Mouse (Mus musculus): ENCODE results near the gene Elfn1. TPM values are rescaled to one million over a fixed set of nuclear protein-coding genes. Genes with fewer than 3 reads are reported as not detected.

Elfn1 gene
- polyA plus RNA-seq, 1 experiment from 2014 or later, result 0.12 TPM

DNA sequence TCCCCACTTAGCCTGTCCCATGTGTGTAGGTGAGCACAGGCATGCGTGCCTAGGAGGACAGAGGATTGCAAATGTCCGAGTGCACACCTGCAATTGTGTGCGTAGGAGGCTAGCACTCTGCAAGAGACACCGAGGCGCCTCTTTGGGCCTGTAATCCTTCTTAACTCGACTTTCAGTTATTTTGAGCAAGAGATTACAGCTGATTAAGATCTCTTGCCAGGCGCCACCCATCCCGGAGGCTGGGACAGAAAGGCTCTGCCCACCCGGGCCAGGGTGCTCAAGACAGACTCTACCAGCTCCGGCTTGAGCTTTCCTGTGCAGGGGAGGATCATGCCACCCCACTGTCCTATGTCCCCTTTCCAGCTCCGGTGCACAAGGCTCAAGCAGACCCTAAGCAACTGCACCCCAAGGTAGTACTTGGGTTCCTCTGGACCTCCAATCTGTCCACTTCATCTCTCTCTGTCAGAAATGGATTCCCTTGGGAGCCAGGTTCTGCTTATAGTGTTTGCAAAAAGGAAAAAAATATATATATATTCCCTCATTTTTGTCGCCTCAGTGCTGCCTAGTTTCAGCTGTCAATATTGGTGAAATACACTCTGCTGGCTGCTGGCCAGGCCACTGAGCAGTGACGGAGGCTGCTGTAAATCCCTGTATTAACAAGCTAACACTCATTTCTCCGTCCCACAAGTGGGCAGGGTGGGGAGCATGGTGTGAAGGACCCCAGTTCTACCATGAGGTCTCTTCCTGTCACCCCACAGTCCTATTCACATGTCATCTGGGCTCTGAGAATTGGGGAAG lies 61.6 kb downstream of the Elfn1 start:
- Histone ChIP-seq H3K27me3 (ENCODE audit: insufficient read depth, low read length) (peaks cover 14% of the 10 kb centered on the region; the same call in 1 of the 2 replicates), H3K9me3 (ENCODE audit: low read depth, low read length) (no peaks in the 10 kb centered on the region), H3K36me3 (ENCODE audit: insufficient read depth) (no peaks in the 10 kb centered on the region), H3K4me1 (ENCODE audit: insufficient read depth) (no peaks in the 10 kb centered on the region), H3K27ac (ENCODE audit: low read depth) (no peak overlapping the region), H3K4me3 (ENCODE audit: low read depth, low read length) (no peak overlapping the region), H3K9ac (no peak overlapping the region), H3K4me2 (no peak overlapping the region)
- DNase-seq (peak; percentile 26), ATAC-seq (ENCODE audit: insufficient read depth) (no peak)
- WGBS, result 69% methylated on average over 14 of the region's 14 CpGs
- TF ChIP-seq CTCF (IDR thresholded peaks at IDR 0.05; ENCODE audit: low read depth), result no peak

DNA sequence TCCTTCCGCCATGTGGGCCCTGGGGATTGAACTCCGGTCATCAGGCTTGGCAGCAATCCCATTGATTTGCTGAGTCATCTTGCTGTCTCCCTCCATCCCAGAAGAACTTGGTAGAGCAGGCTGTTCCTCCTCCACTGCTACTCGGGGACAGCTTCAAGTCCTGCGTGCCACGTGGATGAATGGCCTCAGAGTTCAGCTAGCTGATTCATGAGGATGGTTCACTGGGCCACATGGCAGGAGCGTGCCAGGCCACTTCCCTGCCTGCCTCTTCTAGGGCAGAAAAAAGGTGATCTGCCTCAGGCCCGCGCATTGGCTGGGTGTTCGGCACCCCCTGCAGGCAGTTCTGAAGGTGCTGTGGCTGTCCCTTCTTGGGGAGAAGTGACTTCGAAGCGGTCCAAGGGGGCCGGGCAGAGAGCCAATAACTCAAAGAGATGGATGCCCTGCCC lies 62.5 kb downstream of the Elfn1 start:
- DNase-seq (peak; percentile 73), ATAC-seq (ENCODE audit: insufficient read depth) (peak; percentile 42; the same call in 1 of the 2 replicates)
- peaks cover 14% of the 10 kb centered on the region; the same call in 1 of the 2 replicates for H3K27me3 ChIP-seq (ENCODE audit: insufficient read depth, low read length)

DNA sequence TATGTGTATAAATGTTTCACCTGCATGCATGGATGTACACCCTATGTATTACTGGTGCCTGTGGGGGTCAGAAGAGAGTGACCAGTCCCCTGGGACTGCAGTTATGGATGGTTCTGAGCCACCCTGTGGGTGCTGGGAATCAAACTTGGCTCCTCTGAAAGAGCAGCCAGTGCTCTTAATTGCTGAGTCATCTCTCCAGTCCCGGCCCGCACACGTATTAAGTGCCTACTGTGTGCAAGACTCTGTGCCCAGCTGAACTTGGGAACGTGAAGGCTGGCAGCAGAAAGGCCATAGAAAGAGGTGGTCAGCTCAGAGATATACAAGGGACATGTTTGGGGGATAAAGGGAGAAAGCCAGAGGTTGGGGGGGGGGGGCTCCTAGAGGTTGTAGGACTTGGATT lies 68.8 kb downstream of the Elfn1 start:
- H3K36me3 ChIP-seq (ENCODE audit: insufficient read depth), result no peaks in the 10 kb centered on the region
- 70% methylated on average over 4 of the region's 4 CpGs for WGBS
- no peak for ATAC-seq (ENCODE audit: insufficient read depth)
- H3K27ac ChIP-seq (ENCODE audit: low read depth), result no peak overlapping the region
- H3K4me2 ChIP-seq, result no peak overlapping the region
- no peaks in the 10 kb centered on the region for H3K9me3 ChIP-seq (ENCODE audit: low read depth, low read length)
- no peak overlapping the region for H3K4me3 ChIP-seq (ENCODE audit: low read depth, low read length)
- no peaks in the 10 kb centered on the region for H3K4me1 ChIP-seq (ENCODE audit: insufficient read depth)
- no peak for DNase-seq
- no peak overlapping the region for H3K9ac ChIP-seq
- no peak for TF ChIP-seq CTCF (IDR thresholded peaks at IDR 0.05; ENCODE audit: low read depth)
- peaks cover 14% of the 10 kb centered on the region; the same call in 1 of the 2 replicates for H3K27me3 ChIP-seq (ENCODE audit: insufficient read depth, low read length)

More for the DNA sequence above, 62.5 kb downstream of the Elfn1 start:
- H3K9me3 ChIP-seq (ENCODE audit: low read depth, low read length), result no peaks in the 10 kb centered on the region
- 46% methylated on average over 12 of the region's 12 CpGs for WGBS
- H3K36me3 ChIP-seq (ENCODE audit: insufficient read depth), result no peaks in the 10 kb centered on the region
- no peak overlapping the region for H3K4me3 ChIP-seq (ENCODE audit: low read depth, low read length)
- no peaks in the 10 kb centered on the region for H3K4me1 ChIP-seq (ENCODE audit: insufficient read depth)
- no peak overlapping the region for H3K27ac ChIP-seq (ENCODE audit: low read depth)
- no peak overlapping the region; the same call in 1 of the 2 replicates for H3K9ac ChIP-seq
- peak; percentile 71 for TF ChIP-seq CTCF (IDR thresholded peaks at IDR 0.05; ENCODE audit: low read depth)
- H3K4me2 ChIP-seq, result no peak overlapping the region

DNA sequence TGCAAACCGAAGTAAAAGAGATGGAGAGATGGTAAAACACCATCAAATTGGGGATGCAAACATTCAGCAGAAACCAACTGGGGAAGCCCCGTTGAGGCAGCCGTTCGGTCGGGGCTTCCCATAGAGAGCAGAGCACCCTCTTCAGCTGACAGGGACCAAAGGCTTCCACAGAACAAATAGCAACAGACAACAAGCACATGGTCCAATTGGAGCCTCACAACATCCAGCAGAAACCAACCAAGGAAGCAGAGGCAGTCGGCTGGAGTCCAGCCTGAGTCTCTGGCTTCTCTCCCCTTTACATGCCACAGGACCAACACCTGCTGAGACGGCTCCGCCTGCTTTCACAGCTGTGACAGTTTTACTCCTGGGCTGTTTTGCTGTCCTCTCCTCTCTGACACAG lies 69.7 kb downstream of the Elfn1 start:
- no peak for TF ChIP-seq CTCF (IDR thresholded peaks at IDR 0.05; ENCODE audit: low read depth)
- DNase-seq (no peak), ATAC-seq (ENCODE audit: insufficient read depth) (no peak)
- Histone ChIP-seq H3K4me1 (ENCODE audit: insufficient read depth) (no peaks in the 10 kb centered on the region), H3K9me3 (ENCODE audit: low read depth, low read length) (no peaks in the 10 kb centered on the region), H3K9ac (no peak overlapping the region), H3K36me3 (ENCODE audit: insufficient read depth) (no peaks in the 10 kb centered on the region), H3K4me2 (no peak overlapping the region), H3K4me3 (ENCODE audit: low read depth, low read length) (no peak overlapping the region), H3K27ac (ENCODE audit: low read depth) (no peak overlapping the region), H3K27me3 (ENCODE audit: insufficient read depth, low read length) (peaks cover 14% of the 10 kb centered on the region; the same call in 1 of the 2 replicates)
- 18% methylated on average over 8 of the region's 8 CpGs for WGBS

DNA sequence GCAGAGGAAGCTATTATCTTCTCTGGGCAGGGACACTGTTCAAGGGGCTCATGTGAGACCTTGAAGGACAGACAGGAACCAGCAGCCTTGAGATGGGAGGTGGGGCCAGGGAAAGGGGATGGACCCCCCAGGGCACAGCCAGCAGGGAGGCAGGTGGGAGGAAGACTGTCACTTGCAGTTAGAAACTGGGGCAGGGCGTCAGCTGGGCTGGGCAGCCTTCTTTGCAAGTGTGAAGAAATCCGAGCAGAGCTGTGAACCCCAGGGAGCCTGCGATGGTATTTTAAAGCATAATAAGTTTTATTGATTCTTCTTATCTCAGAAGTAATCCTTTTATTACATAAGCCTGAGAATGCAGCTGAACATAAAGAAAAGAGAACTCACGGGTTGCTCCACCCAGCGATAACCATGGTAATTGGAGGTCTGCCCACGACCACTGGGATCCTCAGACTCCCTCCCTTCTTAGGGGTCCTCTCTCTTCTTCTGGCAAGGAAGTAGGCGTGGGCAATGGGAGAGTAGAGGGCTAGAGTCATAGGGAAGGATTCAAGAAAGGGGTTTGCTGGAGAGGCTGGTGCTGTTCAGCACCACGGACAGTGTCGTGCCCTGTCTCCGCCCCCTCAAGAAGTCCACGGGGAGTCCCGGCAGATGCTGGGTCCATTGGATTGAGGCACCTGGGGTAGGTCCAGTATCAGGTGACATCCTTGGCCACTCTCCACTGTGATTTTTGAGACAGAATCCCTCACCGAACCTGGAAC lies 71.0 kb downstream of the Elfn1 start:
- no peak overlapping the region for H3K9ac ChIP-seq
- no peak overlapping the region for H3K4me2 ChIP-seq
- 0 out of 2 replicates have a peak, but pooled peaks cover 2% of the 10 kb centered on the region for H3K27me3 ChIP-seq (ENCODE audit: insufficient read depth, low read length)
- DNase-seq (peak; percentile 71), ATAC-seq (ENCODE audit: insufficient read depth) (no peak)
- 6% methylated on average over 13 of the region's 13 CpGs for WGBS
- no peak overlapping the region for H3K27ac ChIP-seq (ENCODE audit: low read depth)
- TF ChIP-seq CTCF (IDR thresholded peaks at IDR 0.05; ENCODE audit: low read depth), result no peak
- no peaks in the 10 kb centered on the region for H3K9me3 ChIP-seq (ENCODE audit: low read depth, low read length)
- no peak overlapping the region for H3K4me3 ChIP-seq (ENCODE audit: low read depth, low read length)
- no peaks in the 10 kb centered on the region for H3K36me3 ChIP-seq (ENCODE audit: insufficient read depth)
- H3K4me1 ChIP-seq (ENCODE audit: insufficient read depth), result no peaks in the 10 kb centered on the region

DNA sequence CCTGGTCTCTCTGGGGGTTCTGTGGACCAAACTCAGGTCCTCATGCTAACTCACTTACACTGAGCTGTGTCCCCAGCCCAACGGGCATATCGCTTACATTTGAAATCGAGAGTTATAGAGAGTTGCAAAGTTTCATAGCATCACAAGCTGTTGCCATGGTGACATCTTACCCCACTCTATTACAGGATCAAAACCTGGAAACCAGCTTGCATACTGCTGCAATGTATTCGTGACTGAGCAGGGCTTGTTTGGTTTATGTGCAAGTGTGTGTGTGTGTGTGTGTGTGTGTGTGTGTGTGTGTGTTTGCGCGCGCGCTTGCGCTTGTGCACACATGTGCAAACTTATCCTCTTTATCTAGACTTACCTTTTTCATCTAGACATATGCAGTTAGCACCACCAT lies 71.6 kb downstream of the Elfn1 start:
- Histone ChIP-seq H3K27ac (ENCODE audit: low read depth) (no peak overlapping the region), H3K4me1 (ENCODE audit: insufficient read depth) (no peaks in the 10 kb centered on the region), H3K9ac (no peak overlapping the region), H3K4me3 (ENCODE audit: low read depth, low read length) (no peak overlapping the region), H3K9me3 (ENCODE audit: low read depth, low read length) (no peaks in the 10 kb centered on the region), H3K27me3 (ENCODE audit: insufficient read depth, low read length) (no peaks in the 10 kb centered on the region), H3K36me3 (ENCODE audit: insufficient read depth) (no peaks in the 10 kb centered on the region), H3K4me2 (no peak overlapping the region)
- no peak for ATAC-seq (ENCODE audit: insufficient read depth)
- TF ChIP-seq CTCF (IDR thresholded peaks at IDR 0.05; ENCODE audit: low read depth), result no peak
- WGBS, result 77% methylated on average over 9 of the region's 9 CpGs
- no peak for DNase-seq

DNA sequence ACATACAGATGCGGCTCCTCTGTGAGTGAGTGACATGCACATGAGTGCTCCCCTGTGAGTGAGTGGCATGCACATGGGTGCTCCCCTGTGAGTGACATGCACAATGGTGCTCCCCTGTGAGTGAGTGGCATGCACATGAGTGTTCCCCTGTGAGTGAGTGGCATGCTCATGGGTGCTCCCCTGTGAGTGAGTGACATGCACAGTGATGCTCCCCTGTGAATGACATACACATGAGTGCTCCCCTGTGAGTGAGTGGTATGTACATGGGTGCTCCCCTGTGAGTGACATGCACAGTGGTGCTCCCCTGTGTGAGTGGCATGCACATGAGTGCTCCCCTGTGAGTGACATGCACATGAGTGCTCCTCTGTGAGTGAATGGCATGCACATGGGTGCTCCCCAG lies 74.2 kb downstream of the Elfn1 start:
- no peaks in the 10 kb centered on the region for H3K27me3 ChIP-seq (ENCODE audit: insufficient read depth, low read length)
- 86% methylated on average over 1 of the region's 1 CpGs for WGBS
- H3K4me2 ChIP-seq, result no peak overlapping the region
- no peaks in the 10 kb centered on the region for H3K9me3 ChIP-seq (ENCODE audit: low read depth, low read length)
- H3K4me1 ChIP-seq (ENCODE audit: insufficient read depth), result no peaks in the 10 kb centered on the region
- no peaks in the 10 kb centered on the region for H3K36me3 ChIP-seq (ENCODE audit: insufficient read depth)
- DNase-seq, result no peak
- no peak for ATAC-seq (ENCODE audit: insufficient read depth)
- TF ChIP-seq CTCF (IDR thresholded peaks at IDR 0.05; ENCODE audit: low read depth), result no peak
- H3K27ac ChIP-seq (ENCODE audit: low read depth), result no peak overlapping the region
- H3K4me3 ChIP-seq (ENCODE audit: low read depth, low read length), result no peak overlapping the region
- no peak overlapping the region for H3K9ac ChIP-seq
